Mouse (Mus musculus) gastrocnemius, postnatal 4 days (tissue): Measurements from ENCODE around the gene Nptxr. TPM values are rescaled to one million over a fixed set of nuclear protein-coding genes. Genes with fewer than 3 reads are reported as not detected.
A peak's percentile ranks its signal among the peaks of the same experiment; 100 is the strongest.

Source experiments
- DNase-seq, 2 experiments: peaks; one replicate each; pipeline ENCODE4 v3.0.0; 2021 to 2022; ENCODE audit warnings: low spot score in 2 of 2, mixed read lengths in 2 of 2
- long read RNA-seq, 2 experiments: library from polyadenylated mRNA; stranded (forward); transcript quantifications; one replicate each; pipeline ENCODE4 v2.0.0; 2021
- total RNA-seq, 2 experiments: library from RNA; stranded (reverse); gene quantifications; 2 replicates each; pipeline ENCODE4 v1.2.3; 2021

Gene Nptxr
- total RNA-seq = 1 to 10 TPM; 7.7 to 8.2 TPM
- long read RNA-seq, experiment 1, full-length matches to known transcripts = 6 of 8 reads
- long read RNA-seq, experiment 1, partial matches to known transcripts = 0 of 8 reads
- long read RNA-seq, experiment 1, other reads (novel, unspliced or antisense) = 2 of 8 reads
- long read RNA-seq, experiment 2, full-length matches to known transcripts = 4 of 8 reads
- long read RNA-seq, experiment 2, partial matches to known transcripts = 0 of 8 reads
- long read RNA-seq, experiment 2, other reads (novel, unspliced or antisense) = 4 of 8 reads

DNA sequence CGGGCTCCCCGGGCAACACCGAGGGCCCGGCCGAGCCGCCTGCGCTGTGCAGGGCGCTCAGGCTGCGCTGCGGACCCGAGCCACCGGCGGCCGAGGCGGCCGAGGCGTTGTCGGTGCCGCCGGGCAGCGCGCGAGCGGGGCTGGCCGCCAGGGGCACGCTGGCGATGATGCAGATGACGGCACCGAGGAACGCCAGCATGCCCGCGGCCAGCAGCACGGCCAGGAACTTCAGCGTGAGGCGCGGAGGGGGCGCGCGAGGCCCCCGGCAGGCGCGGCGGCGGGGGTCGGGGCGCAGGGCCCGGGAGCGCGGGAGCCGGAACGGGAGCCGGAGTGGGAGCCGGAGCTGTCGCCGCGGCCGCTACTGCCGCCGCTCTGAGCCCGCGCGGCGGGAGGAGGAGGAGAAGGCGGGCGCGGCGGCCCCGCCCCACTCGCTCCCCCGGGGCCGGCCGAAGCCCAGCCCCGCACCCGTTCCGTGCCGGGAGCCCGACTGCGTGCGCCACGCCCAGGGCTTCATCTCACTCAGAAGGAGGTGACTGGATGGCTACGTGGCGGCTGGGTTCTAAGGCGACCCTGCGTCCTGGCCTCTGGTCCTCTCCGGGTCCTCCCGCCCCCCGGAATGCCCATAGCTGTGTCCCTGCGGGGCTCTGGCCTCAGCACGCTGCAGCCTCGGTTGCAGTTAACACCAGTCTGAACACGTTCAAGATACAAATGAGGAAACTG lies at the start of gene Nptxr:
Gene Nptxr, minus strand, starts transcription at position 415 of the 720 bp plus-strand sequence.
- peak; percentile 50 to 57 for DNase-seq

DNA sequence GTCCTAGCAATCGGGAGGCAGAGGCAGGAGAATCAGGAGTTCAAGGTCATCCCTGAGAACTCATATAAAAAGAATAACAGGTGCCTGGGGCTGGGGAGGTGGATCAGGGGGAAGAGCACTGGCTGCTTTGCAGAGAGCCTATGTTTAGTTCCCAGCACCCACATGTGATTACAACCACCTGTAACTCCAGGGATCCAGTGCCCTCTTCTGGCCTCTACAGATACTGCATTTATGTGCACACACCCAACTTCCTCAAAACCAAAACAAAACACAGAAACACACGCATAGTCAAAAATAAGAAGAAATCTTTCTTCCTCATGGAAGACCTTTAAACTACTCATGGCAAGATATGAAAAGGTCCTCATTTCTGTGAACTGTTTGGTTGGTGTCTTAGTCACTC lies 45.6 kb upstream of the Nptxr start:
- no peak for DNase-seq

- peak; percentile 50 to 80 for DNase-seq
Observed at GRCm38 (mm10) chr15:79847100-79847499, 42.5 kb upstream of the Nptxr start.

DNA sequence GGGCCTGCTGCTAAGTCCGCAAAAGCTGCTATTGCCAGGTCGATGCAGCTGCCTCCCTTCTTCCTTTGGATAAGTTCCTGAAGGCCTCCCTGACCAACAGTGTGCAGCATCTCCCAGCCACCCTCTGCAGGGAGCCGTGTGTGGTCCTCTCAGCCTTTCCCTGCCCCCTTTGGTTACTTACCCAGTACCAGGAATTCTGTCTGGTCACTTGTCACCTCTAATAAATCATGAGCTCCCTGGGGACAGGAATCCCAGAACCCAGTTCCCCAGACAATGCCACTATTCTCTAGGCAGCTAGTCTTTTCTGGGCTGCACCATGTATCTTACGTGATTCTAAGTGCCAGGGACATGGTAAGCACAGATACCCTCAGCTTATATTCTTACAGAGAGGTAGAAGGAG lies 41.4 kb upstream of the Nptxr start:
- DNase-seq = no peak

GRCm38 (mm10) chr15:79842985-79843384 lies 38.4 kb upstream of the Nptxr start:
- no peak for DNase-seq

DNA sequence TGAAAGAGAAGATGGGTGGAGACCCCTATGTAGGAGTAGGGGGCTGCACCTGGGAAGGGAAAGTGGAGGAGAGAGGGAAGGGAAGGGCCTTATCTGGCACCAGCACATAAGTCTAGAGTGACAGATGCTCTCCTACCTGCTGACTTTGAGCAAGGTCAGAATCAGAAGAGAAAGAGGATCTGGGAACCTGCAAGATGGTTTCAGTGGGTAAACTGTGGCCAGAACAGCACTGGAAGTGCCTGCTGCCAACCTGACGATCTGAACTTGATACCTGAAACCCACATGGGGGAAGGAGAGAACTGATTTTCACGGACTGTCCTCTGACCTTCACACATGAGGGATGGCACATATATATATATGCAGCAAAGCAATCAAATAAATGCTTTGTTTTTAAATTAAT lies 35.7 kb upstream of the Nptxr start:
- no peak for DNase-seq

DNA sequence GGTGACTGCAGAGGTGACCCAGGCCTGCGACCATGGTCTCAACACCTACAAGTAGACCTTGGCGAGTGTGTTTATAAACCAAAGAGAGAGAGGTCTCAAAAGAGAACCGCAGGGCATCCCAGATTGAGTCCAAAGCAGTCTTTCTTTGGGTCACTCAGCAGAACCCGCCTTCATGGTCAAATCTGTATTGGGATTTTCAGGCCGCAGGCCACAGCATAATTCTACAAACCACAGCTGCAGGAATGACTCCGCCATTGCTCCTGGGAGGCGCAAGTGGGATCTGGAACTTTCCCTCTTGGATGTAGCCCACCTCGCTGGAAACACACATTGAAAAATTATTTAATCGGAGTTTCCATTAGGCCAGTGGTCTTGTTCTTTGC lies 30.3 kb upstream of the Nptxr start:
- no peak for DNase-seq

DNA sequence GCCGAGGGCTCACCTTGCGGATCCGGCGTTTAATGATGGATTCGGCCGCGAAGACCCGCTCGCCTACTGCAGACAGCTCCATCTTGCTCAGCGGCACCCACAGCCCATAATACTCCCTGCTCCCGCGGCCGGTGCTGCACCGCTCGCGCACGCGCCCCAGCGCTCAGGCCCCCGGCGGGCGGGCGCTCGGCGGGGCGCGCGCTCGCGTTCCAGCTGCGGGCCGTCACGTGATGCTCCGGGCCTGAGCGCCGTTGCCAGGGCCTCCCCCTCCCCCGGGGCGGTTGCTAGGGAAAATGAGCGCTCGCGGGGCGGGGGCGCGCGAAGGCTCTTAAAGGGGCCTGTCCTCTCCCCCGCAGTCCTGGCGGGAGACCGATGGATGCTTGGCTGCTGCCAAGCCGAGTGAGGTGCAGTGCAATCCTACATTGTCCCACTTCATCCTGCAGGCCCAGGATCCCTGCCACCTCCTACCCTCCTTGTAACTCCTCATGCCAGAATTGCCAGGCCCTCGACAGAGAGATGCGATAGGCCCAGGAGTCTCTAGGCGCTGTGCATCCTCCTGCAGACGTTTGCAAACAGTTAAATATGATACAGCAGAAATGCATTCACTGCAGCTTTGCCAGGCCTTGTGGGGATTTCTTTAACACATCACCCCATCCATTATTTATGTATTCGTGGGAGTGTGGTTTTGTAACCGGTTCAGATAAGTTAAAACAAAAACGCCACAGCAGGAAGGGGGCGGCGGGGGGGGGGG lies 29.7 kb upstream of the Nptxr start, which contains the start of the genes Npcd and Cbx6:
Gene Npcd, minus strand, starts transcription at position 108 of the 751 bp plus-strand sequence.
Gene Cbx6, minus strand, starts transcription at position 559 of the 751 bp plus-strand sequence.
- DNase-seq = peak; percentile 98 to 99

DNA sequence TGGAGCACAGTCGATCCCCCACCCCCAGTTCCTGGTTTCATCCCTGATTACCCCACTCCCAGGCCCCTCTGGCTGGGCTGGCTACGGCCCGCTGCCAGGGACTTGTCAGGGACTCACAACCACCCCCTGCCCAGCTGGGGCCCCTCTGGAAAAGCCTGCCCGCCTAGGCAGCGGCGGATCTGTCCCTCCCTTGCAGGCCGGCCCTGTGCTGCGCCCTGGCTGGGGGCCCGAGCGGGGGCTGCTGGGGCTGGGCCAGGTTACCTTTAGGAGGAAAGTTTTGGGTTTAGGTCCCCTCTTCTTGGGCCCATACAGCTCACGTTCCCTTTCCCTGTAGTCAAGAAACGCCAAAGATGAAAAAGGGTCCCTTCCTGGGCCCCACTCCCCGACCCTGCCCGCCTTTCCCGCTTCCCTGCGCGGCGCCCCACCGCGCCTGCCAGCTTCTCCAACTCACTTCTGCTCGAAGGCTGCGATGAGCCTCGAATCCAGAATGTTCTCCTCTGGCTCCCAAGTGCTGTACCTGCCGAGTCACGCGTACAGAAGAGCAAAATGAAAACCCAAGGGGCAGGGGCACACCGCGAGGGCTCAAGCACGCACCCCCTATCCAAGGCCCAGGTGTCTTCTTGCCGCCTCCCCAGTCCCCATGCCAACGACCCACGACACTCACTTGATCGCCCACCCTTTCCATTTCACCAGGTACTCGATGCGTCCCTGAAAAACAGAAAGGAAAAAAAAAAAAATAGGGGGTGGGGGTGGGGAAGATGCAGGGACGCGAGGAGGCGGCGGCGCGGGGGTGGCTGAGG lies 28.9 kb upstream of the Nptxr start:
- peak in 1 of 2 experiments; percentile 49 for DNase-seq

DNA sequence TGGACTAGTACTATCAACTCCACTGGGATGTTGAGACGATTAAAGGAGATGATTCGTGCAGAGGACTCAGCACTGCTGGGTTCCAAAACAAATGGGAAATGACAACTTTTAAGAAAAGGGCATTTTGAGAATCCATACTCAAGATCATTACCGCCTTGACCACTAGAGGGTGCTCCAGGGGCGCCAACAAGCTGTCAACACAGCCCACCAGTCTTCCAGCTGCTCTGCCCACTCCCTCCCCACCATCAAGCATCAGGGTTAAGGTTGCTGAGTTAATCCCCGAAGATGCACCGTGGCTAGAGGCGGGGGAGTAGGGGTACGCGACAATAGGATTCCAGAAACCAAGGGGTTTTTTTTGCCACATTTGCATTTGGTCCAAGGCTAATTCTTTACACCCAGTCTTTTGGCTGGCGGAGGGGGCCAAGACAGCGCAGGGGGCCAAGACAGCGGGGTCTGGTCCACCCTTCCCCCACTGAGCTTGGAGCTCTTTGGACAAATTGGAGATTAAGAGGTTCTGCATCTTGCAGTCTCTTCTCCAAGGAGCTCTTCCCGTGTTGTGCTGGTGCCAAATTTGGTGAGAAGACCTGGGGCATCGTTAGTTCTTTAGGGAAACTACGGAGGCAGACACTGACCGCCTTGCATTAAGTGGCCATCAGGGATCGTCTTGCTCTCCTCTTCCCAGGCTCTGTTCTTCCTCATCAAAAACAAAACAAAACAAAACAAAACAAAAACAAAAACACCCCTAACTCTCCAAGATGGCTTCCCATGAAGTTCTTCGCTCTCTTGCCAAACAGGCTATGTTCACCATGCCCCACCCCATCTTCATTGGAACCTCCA lies 27.7 kb upstream of the Nptxr start:
- peak; percentile 66 to 84 for DNase-seq

- peak; percentile 64 to 75 for DNase-seq
Observed at GRCm38 (mm10) chr15:79830388-79830787, 25.8 kb upstream of the Nptxr start.

- DNase-seq = no peak
Observed at GRCm38 (mm10) chr15:79829431-79829830, 24.9 kb upstream of the Nptxr start.

GRCm38 (mm10) chr15:79828366-79829035 lies 23.9 kb upstream of the Nptxr start:
- peak in 1 of 2 experiments; percentile 34 for DNase-seq

GRCm38 (mm10) chr15:79827778-79828210 lies 23.2 kb upstream of the Nptxr start:
- DNase-seq = peak in 1 of 2 experiments; percentile 23

- no peak for DNase-seq
Observed at GRCm38 (mm10) chr15:79827061-79827777, 22.7 kb upstream of the Nptxr start.

GRCm38 (mm10) chr15:79826221-79826935 lies 21.8 kb upstream of the Nptxr start:
- DNase-seq = no peak

GRCm38 (mm10) chr15:79825146-79825825 lies 20.7 kb upstream of the Nptxr start:
- no peak for DNase-seq
